Mouse (Mus musculus): Measurements from ENCODE around the gene Creld2. TPM values are rescaled to one million over a fixed set of nuclear protein-coding genes. Genes with fewer than 3 reads are reported as not detected.

Creld2 gene
- 37.9 and 41.1 TPM in 2 replicates for polyA plus RNA-seq (2015; fragmentation: Nextera tagmentation; extraction: Ambion mirVana)

GRCm38 (mm10) chr15:88819026-88819905 is at the start of gene Creld2, which contains the start of gene Alg12:
Gene Creld2 (plus strand): TSS chr15:88819646.
Gene Alg12 (minus strand): TSS chr15:88819318.

GRCm38 (mm10) chr15:88861772-88862622 is 42.6 kb downstream of the Creld2 start, which contains the start of gene Pim3:
Gene Pim3 (plus strand): TSS chr15:88862186.

Other genes with a start within 250 kb of the Creld2 start
- not detected in 2 replicates for gene Zdhhc25, start 219.3 kb upstream of the Creld2 start, polyA plus RNA-seq (2015; fragmentation: Nextera tagmentation; extraction: Ambion mirVana)
- gene Brd1, start 85.4 kb upstream of the Creld2 start, polyA plus RNA-seq (2015; fragmentation: Nextera tagmentation; extraction: Ambion mirVana): 8.4 and 11.6 TPM in 2 replicates
- 3.5 and 4.4 TPM in 2 replicates for gene Zbed4, start 68.0 kb upstream of the Creld2 start, polyA plus RNA-seq (2015; fragmentation: Nextera tagmentation; extraction: Ambion mirVana)
- gene Alg12, start 328 bp upstream of the Creld2 start, polyA plus RNA-seq (2015; fragmentation: Nextera tagmentation; extraction: Ambion mirVana): 8.0 and 8.1 TPM in 2 replicates
- gene Pim3, start 42.5 kb downstream of the Creld2 start, polyA plus RNA-seq (2015; fragmentation: Nextera tagmentation; extraction: Ambion mirVana): 30.5 and 37.7 TPM in 2 replicates
- not detected in 2 replicates for gene Ttll8, start 134.8 kb downstream of the Creld2 start, polyA plus RNA-seq (2015; fragmentation: Nextera tagmentation; extraction: Ambion mirVana)
- gene Mlc1, start 159.4 kb downstream of the Creld2 start, polyA plus RNA-seq (2015; fragmentation: Nextera tagmentation; extraction: Ambion mirVana): not detected in 2 replicates
- 0.10 TPM in 1 of 2 replicates, not detected in the other for gene Mov10l1, start 163.3 kb downstream of the Creld2 start, polyA plus RNA-seq (2015; fragmentation: Nextera tagmentation; extraction: Ambion mirVana)
- 0.24 and 0.30 TPM in 2 replicates for gene Panx2, start 240.1 kb downstream of the Creld2 start, polyA plus RNA-seq (2015; fragmentation: Nextera tagmentation; extraction: Ambion mirVana)

Measured in urinary bladder, postnatal 0 days (tissue).